Mouse (Mus musculus): ENCODE data around the gene A2ml1.
A peak's percentile ranks its signal among the peaks of the same experiment; 100 is the strongest.
"Not testable (repeated sequence)": the region's sequence is repeated elsewhere in the genome, so short reads cannot be mapped to it uniquely, and the experiment has no call there.

Gene A2ml1

GRCm38 (mm10) chr6:128581508-128581907 lies at the start of gene A2ml1:
Gene A2ml1 (minus strand): TSS chr6:128581608.
- no peak for DNase-seq

- DNase-seq = peak; percentile 37 to 57
Observed at GRCm38 (mm10) chr6:128629771-128630739, 48.6 kb upstream of the A2ml1 start.

- not testable (repeated sequence) for DNase-seq
Observed at GRCm38 (mm10) chr6:128625246-128625645, 43.8 kb upstream of the A2ml1 start.

- no peak for DNase-seq
Observed at GRCm38 (mm10) chr6:128624425-128624824, 43.0 kb upstream of the A2ml1 start.

- DNase-seq = not testable (repeated sequence)
Observed at GRCm38 (mm10) chr6:128623433-128623832, 42.0 kb upstream of the A2ml1 start, which contains the start of gene Klrb1a. Gene Klrb1a (minus strand): TSS chr6:128623533.

- no peak for DNase-seq
Observed at GRCm38 (mm10) chr6:128622733-128623132, 41.3 kb upstream of the A2ml1 start.

- peak; percentile 53 to 82 for DNase-seq
Observed at GRCm38 (mm10) chr6:128606350-128606749, 24.9 kb upstream of the A2ml1 start.

GRCm38 (mm10) chr6:128604512-128604911 lies 23.1 kb upstream of the A2ml1 start:
- DNase-seq = peak in 1 of 2 experiments; percentile 28

GRCm38 (mm10) chr6:128602463-128603201 lies 21.2 kb upstream of the A2ml1 start:
- no peak for DNase-seq

- DNase-seq = no peak
Observed at GRCm38 (mm10) chr6:128602026-128602425, 20.6 kb upstream of the A2ml1 start.

GRCm38 (mm10) chr6:128599555-128599954 lies 18.1 kb upstream of the A2ml1 start:
- DNase-seq = no peak

GRCm38 (mm10) chr6:128598256-128599047 lies 17.0 kb upstream of the A2ml1 start:
- DNase-seq = no peak

- DNase-seq = peak; percentile 82 to 93
Observed at GRCm38 (mm10) chr6:128597121-128597522, 15.7 kb upstream of the A2ml1 start.

GRCm38 (mm10) chr6:128594651-128595050 lies 13.2 kb upstream of the A2ml1 start:
- DNase-seq = no peak

GRCm38 (mm10) chr6:128589426-128589825 lies 8.0 kb upstream of the A2ml1 start:
- DNase-seq = no peak

GRCm38 (mm10) chr6:128587619-128588018 lies 6.2 kb upstream of the A2ml1 start:
- no peak for DNase-seq

GRCm38 (mm10) chr6:128585642-128586245 lies 4.3 kb upstream of the A2ml1 start:
- no peak for DNase-seq

GRCm38 (mm10) chr6:128584070-128584660 lies 2.8 kb upstream of the A2ml1 start:
- peak; percentile 33 to 55 for DNase-seq

GRCm38 (mm10) chr6:128577301-128577700 lies 4.1 kb downstream of the A2ml1 start:
- DNase-seq = no peak

GRCm38 (mm10) chr6:128566589-128566988 lies 14.8 kb downstream of the A2ml1 start:
- no peak for DNase-seq

- DNase-seq = no peak
Observed at GRCm38 (mm10) chr6:128554049-128554448, 27.4 kb downstream of the A2ml1 start.
